Mouse (Mus musculus) gastrocnemius, postnatal 25 days (tissue): ENCODE data around the gene Itga9. TPM values are rescaled to one million over a fixed set of nuclear protein-coding genes. Genes with fewer than 3 reads are reported as not detected.

Experiments
- DNase-seq: peaks from one replicate; pipeline ENCODE4 v3.0.0; 2022
- total RNA-seq, 2 experiments: library from RNA; stranded (reverse); gene quantifications; 1 replicate in 1 of 2; 2 replicates in 1 of 2; pipeline ENCODE4 v1.2.3; 2021

Itga9 gene
- total RNA-seq, 2 experiments from 2014 or later = 6.9 to 8.3 TPM

GRCm38 (mm10) chr9:118774676-118775075 lies 168.2 kb downstream of the Itga9 start:
- DNase-seq = no peak

- DNase-seq = no peak
Observed at GRCm38 (mm10) chr9:118776880-118777438, 170.5 kb downstream of the Itga9 start.

GRCm38 (mm10) chr9:118778596-118778995 lies 172.1 kb downstream of the Itga9 start:
- DNase-seq = no peak

GRCm38 (mm10) chr9:118784621-118785020 lies 178.1 kb downstream of the Itga9 start:
- no peak for DNase-seq

GRCm38 (mm10) chr9:118785816-118786215 lies 179.3 kb downstream of the Itga9 start:
- DNase-seq = no peak

GRCm38 (mm10) chr9:118788869-118789281 lies 182.4 kb downstream of the Itga9 start:
- DNase-seq = no peak

GRCm38 (mm10) chr9:118791231-118791630 lies 184.7 kb downstream of the Itga9 start:
- no peak for DNase-seq

- DNase-seq = no peak
Observed at GRCm38 (mm10) chr9:118793151-118793785, 186.8 kb downstream of the Itga9 start.

- no peak for DNase-seq
Observed at GRCm38 (mm10) chr9:118794668-118795067, 188.2 kb downstream of the Itga9 start.

- DNase-seq = no peak
Observed at GRCm38 (mm10) chr9:118795304-118795703, 188.8 kb downstream of the Itga9 start.

GRCm38 (mm10) chr9:118799105-118799504 lies 192.6 kb downstream of the Itga9 start:
- DNase-seq = no peak

GRCm38 (mm10) chr9:118801176-118801909 lies 194.9 kb downstream of the Itga9 start:
- no peak for DNase-seq

GRCm38 (mm10) chr9:118801910-118802287 lies 195.4 kb downstream of the Itga9 start:
- DNase-seq = no peak

- DNase-seq = no peak
Observed at GRCm38 (mm10) chr9:118802380-118802779, 195.9 kb downstream of the Itga9 start.

- DNase-seq = no peak
Observed at GRCm38 (mm10) chr9:118805740-118806139, 199.2 kb downstream of the Itga9 start.

- DNase-seq = no peak
Observed at GRCm38 (mm10) chr9:118807669-118808068, 201.2 kb downstream of the Itga9 start.

- DNase-seq = no peak
Observed at GRCm38 (mm10) chr9:118812221-118812620, 205.7 kb downstream of the Itga9 start.

- DNase-seq = no peak
Observed at GRCm38 (mm10) chr9:118813492-118813891, 207.0 kb downstream of the Itga9 start.

- no peak for DNase-seq
Observed at GRCm38 (mm10) chr9:118814056-118814455, 207.6 kb downstream of the Itga9 start.

GRCm38 (mm10) chr9:118814461-118814860 lies 208.0 kb downstream of the Itga9 start:
- DNase-seq = no peak

GRCm38 (mm10) chr9:118815543-118815942 lies 209.1 kb downstream of the Itga9 start:
- no peak for DNase-seq

GRCm38 (mm10) chr9:118818508-118818907 lies 212.0 kb downstream of the Itga9 start:
- DNase-seq = no peak
